Mouse (Mus musculus): ENCODE results near the gene Nova2. TPM values are rescaled to one million over a fixed set of nuclear protein-coding genes. Genes with fewer than 3 reads are reported as not detected.

Gene Nova2
- 12.7 and 18.0 TPM in 2 replicates for polyA plus RNA-seq (2014; fragmentation: Nextera tagmentation; extraction: Ambion mirVana)

- Histone ChIP-seq H3K9ac (ENCODE audit: low read depth, low read length) (peak within 1 kb of the TSS; percentile 100), H3K4me3 (ENCODE audit: low read depth, low read length) (peak within 1 kb of the TSS; percentile 97), H3K4me1 (replicated peaks; ENCODE audit: control insufficient read depth, insufficient read depth, low read length) (peaks cover 26% of the 10 kb centered on the region), H3K27me3 (ENCODE audit: control insufficient read depth, insufficient read depth, low read length) (no peaks in the 10 kb centered on the region), H3K4me2 (replicated peaks; ENCODE audit: low read depth, low read length) (peak within 1 kb of the TSS; percentile 61), H3K9me3 (ENCODE audit: control insufficient read depth, low read length) (no peaks in the 10 kb centered on the region), H3K36me3 (ENCODE audit: control insufficient read depth, insufficient read depth, low read length) (no peaks in the 10 kb centered on the region), H3K27ac (ENCODE audit: low read depth, low read length) (peak within 1 kb of the TSS; percentile 93)
- DNase-seq (ENCODE audit: low spot score) (peak; percentile 98), ATAC-seq (ENCODE audit: low FRiP score) (peak; percentile 87)
- under 1% methylated on average over 23 of the region's 45 CpGs for WGBS
Measured at GRCm38 (mm10) chr7:18925162-18925938, at the start of gene Nova2. Nova2 (plus strand) TSS chr7:18925888.

- WGBS = 65% methylated on average over 7 of the region's 7 CpGs
- Histone ChIP-seq H3K4me1 (replicated peaks; ENCODE audit: control insufficient read depth, insufficient read depth, low read length) (no peaks in the 10 kb centered on the region), H3K27me3 (ENCODE audit: control insufficient read depth, insufficient read depth, low read length) (no peaks in the 10 kb centered on the region), H3K27ac (ENCODE audit: low read depth, low read length) (no peak overlapping the region), H3K4me3 (ENCODE audit: low read depth, low read length) (no peak overlapping the region), H3K9ac (ENCODE audit: low read depth, low read length) (no peak overlapping the region), H3K9me3 (ENCODE audit: control insufficient read depth, low read length) (no peaks in the 10 kb centered on the region), H3K36me3 (ENCODE audit: control insufficient read depth, insufficient read depth, low read length) (no peaks in the 10 kb centered on the region), H3K4me2 (replicated peaks; ENCODE audit: low read depth, low read length) (no peak overlapping the region)
- no peak for ATAC-seq (ENCODE audit: low FRiP score)
- no peak for DNase-seq (ENCODE audit: low spot score)
Measured at GRCm38 (mm10) chr7:18878691-18879090, 47.0 kb upstream of the Nova2 start.

- no peaks in the 10 kb centered on the region for H3K27me3 ChIP-seq (ENCODE audit: control insufficient read depth, insufficient read depth, low read length)
- DNase-seq (ENCODE audit: low spot score) (no peak), ATAC-seq (ENCODE audit: low FRiP score) (no peak)
- H3K9ac ChIP-seq (ENCODE audit: low read depth, low read length) = no peak overlapping the region
- 63% methylated on average over 9 of the region's 9 CpGs for WGBS
- no peaks in the 10 kb centered on the region for H3K9me3 ChIP-seq (ENCODE audit: control insufficient read depth, low read length)
- H3K4me2 ChIP-seq (replicated peaks; ENCODE audit: low read depth, low read length) = no peak overlapping the region
- H3K4me3 ChIP-seq (ENCODE audit: low read depth, low read length) = no peak overlapping the region
- no peaks in the 10 kb centered on the region for H3K4me1 ChIP-seq (replicated peaks; ENCODE audit: control insufficient read depth, insufficient read depth, low read length)
- no peak overlapping the region for H3K27ac ChIP-seq (ENCODE audit: low read depth, low read length)
- H3K36me3 ChIP-seq (ENCODE audit: control insufficient read depth, insufficient read depth, low read length) = no peaks in the 10 kb centered on the region
Measured at GRCm38 (mm10) chr7:18883991-18884744, 41.5 kb upstream of the Nova2 start.

- DNase-seq (ENCODE audit: low spot score) (no peak), ATAC-seq (ENCODE audit: low FRiP score) (no peak)
- H3K4me3 ChIP-seq (ENCODE audit: low read depth, low read length) = no peak overlapping the region
- no peaks in the 10 kb centered on the region for H3K36me3 ChIP-seq (ENCODE audit: control insufficient read depth, insufficient read depth, low read length)
- no peaks in the 10 kb centered on the region for H3K9me3 ChIP-seq (ENCODE audit: control insufficient read depth, low read length)
- WGBS = 58% methylated on average over 13 of the region's 13 CpGs
- H3K4me2 ChIP-seq (replicated peaks; ENCODE audit: low read depth, low read length) = no peak overlapping the region
- no peaks in the 10 kb centered on the region for H3K27me3 ChIP-seq (ENCODE audit: control insufficient read depth, insufficient read depth, low read length)
- H3K27ac ChIP-seq (ENCODE audit: low read depth, low read length) = no peak overlapping the region
- H3K4me1 ChIP-seq (replicated peaks; ENCODE audit: control insufficient read depth, insufficient read depth, low read length) = no peaks in the 10 kb centered on the region
- H3K9ac ChIP-seq (ENCODE audit: low read depth, low read length) = no peak overlapping the region
Measured at GRCm38 (mm10) chr7:18884745-18885422, 40.8 kb upstream of the Nova2 start.

- Histone ChIP-seq H3K36me3 (ENCODE audit: control insufficient read depth, insufficient read depth, low read length) (no peaks in the 10 kb centered on the region), H3K9me3 (ENCODE audit: control insufficient read depth, low read length) (no peaks in the 10 kb centered on the region), H3K9ac (ENCODE audit: low read depth, low read length) (no peak overlapping the region), H3K27ac (ENCODE audit: low read depth, low read length) (no peak overlapping the region), H3K27me3 (ENCODE audit: control insufficient read depth, insufficient read depth, low read length) (no peaks in the 10 kb centered on the region), H3K4me3 (ENCODE audit: low read depth, low read length) (no peak overlapping the region), H3K4me1 (replicated peaks; ENCODE audit: control insufficient read depth, insufficient read depth, low read length) (no peaks in the 10 kb centered on the region), H3K4me2 (replicated peaks; ENCODE audit: low read depth, low read length) (no peak overlapping the region)
- ATAC-seq (ENCODE audit: low FRiP score) = no peak
- WGBS = 94% methylated on average over 1 of the region's 1 CpGs
- no peak for DNase-seq (ENCODE audit: low spot score)
Measured at GRCm38 (mm10) chr7:18886963-18887362, 38.7 kb upstream of the Nova2 start.

GRCm38 (mm10) chr7:18890848-18891247 is 34.8 kb upstream of the Nova2 start:
- Histone ChIP-seq H3K27ac (ENCODE audit: low read depth, low read length) (no peak overlapping the region), H3K27me3 (ENCODE audit: control insufficient read depth, insufficient read depth, low read length) (peaks cover 7% of the 10 kb centered on the region; the same call in 1 of the 2 replicates), H3K4me2 (replicated peaks; ENCODE audit: low read depth, low read length) (no peak overlapping the region), H3K4me3 (ENCODE audit: low read depth, low read length) (no peak overlapping the region), H3K9me3 (ENCODE audit: control insufficient read depth, low read length) (no peaks in the 10 kb centered on the region), H3K36me3 (ENCODE audit: control insufficient read depth, insufficient read depth, low read length) (no peaks in the 10 kb centered on the region), H3K4me1 (replicated peaks; ENCODE audit: control insufficient read depth, insufficient read depth, low read length) (peaks cover 5% of the 10 kb centered on the region; the same call in 1 of the 2 replicates), H3K9ac (ENCODE audit: low read depth, low read length) (no peak overlapping the region)
- ATAC-seq (ENCODE audit: low FRiP score) (no peak), DNase-seq (ENCODE audit: low spot score) (no peak)
- 91% methylated on average over 8 of the region's 8 CpGs for WGBS

- WGBS = 21% methylated on average over 33 of the region's 33 CpGs
- DNase-seq (ENCODE audit: low spot score) = peak; percentile 94
- Histone ChIP-seq H3K4me1 (replicated peaks; ENCODE audit: control insufficient read depth, insufficient read depth, low read length) (peaks cover 5% of the 10 kb centered on the region; the same call in 1 of the 2 replicates), H3K9me3 (ENCODE audit: control insufficient read depth, low read length) (no peaks in the 10 kb centered on the region), H3K4me2 (replicated peaks; ENCODE audit: low read depth, low read length) (peak overlapping the region; percentile 52), H3K9ac (ENCODE audit: low read depth, low read length) (no peak overlapping the region; the same call in 1 of the 2 replicates), H3K27ac (ENCODE audit: low read depth, low read length) (no peak overlapping the region), H3K27me3 (ENCODE audit: control insufficient read depth, insufficient read depth, low read length) (peaks cover 7% of the 10 kb centered on the region; the same call in 1 of the 2 replicates), H3K36me3 (ENCODE audit: control insufficient read depth, insufficient read depth, low read length) (no peaks in the 10 kb centered on the region), H3K4me3 (ENCODE audit: low read depth, low read length) (peak overlapping the region; percentile 30)
- ATAC-seq (ENCODE audit: low FRiP score) = peak; percentile 42
Measured at GRCm38 (mm10) chr7:18891872-18892599, 33.7 kb upstream of the Nova2 start.

GRCm38 (mm10) chr7:18893009-18893408 is 32.7 kb upstream of the Nova2 start:
- ATAC-seq (ENCODE audit: low FRiP score) (peak; percentile 28), DNase-seq (ENCODE audit: low spot score) (no peak)
- Histone ChIP-seq H3K27ac (ENCODE audit: low read depth, low read length) (no peak overlapping the region), H3K9me3 (ENCODE audit: control insufficient read depth, low read length) (no peaks in the 10 kb centered on the region), H3K27me3 (ENCODE audit: control insufficient read depth, insufficient read depth, low read length) (peaks cover 7% of the 10 kb centered on the region; the same call in 1 of the 2 replicates), H3K4me3 (ENCODE audit: low read depth, low read length) (0 out of 2 replicates have a peak overlapping the region, but pooled peaks have one; percentile 4), H3K4me2 (replicated peaks; ENCODE audit: low read depth, low read length) (peak overlapping the region; percentile 52; the same call in 1 of the 2 replicates), H3K4me1 (replicated peaks; ENCODE audit: control insufficient read depth, insufficient read depth, low read length) (peaks cover 5% of the 10 kb centered on the region; the same call in 1 of the 2 replicates), H3K36me3 (ENCODE audit: control insufficient read depth, insufficient read depth, low read length) (no peaks in the 10 kb centered on the region), H3K9ac (ENCODE audit: low read depth, low read length) (no peak overlapping the region)
- 31% methylated on average over 27 of the region's 27 CpGs for WGBS

Data from hindbrain, embryonic 11.5 days (tissue).